Mouse (Mus musculus): Measurements from ENCODE around the gene Pcbp2.

- TF ChIP-seq CTCF (IDR thresholded peaks at IDR 0.05; ENCODE audit: extremely low read depth, insufficient read depth, low read length) = no peak
- TF ChIP-seq POLR2A (IDR thresholded peaks at IDR 0.05; ENCODE audit: extremely low read depth, insufficient read depth, low read length) = no peak
Measured at GRCm38 (mm10) chr15:102521480-102521879, 51.1 kb downstream of the Pcbp2 start.
